Mouse (Mus musculus): ENCODE results near the gene Gm17571. TPM values are rescaled to one million over a fixed set of nuclear protein-coding genes. Genes with fewer than 3 reads are reported as not detected.

The Gm17571 gene
- polyA plus RNA-seq, 1 experiment = not detected

DNA sequence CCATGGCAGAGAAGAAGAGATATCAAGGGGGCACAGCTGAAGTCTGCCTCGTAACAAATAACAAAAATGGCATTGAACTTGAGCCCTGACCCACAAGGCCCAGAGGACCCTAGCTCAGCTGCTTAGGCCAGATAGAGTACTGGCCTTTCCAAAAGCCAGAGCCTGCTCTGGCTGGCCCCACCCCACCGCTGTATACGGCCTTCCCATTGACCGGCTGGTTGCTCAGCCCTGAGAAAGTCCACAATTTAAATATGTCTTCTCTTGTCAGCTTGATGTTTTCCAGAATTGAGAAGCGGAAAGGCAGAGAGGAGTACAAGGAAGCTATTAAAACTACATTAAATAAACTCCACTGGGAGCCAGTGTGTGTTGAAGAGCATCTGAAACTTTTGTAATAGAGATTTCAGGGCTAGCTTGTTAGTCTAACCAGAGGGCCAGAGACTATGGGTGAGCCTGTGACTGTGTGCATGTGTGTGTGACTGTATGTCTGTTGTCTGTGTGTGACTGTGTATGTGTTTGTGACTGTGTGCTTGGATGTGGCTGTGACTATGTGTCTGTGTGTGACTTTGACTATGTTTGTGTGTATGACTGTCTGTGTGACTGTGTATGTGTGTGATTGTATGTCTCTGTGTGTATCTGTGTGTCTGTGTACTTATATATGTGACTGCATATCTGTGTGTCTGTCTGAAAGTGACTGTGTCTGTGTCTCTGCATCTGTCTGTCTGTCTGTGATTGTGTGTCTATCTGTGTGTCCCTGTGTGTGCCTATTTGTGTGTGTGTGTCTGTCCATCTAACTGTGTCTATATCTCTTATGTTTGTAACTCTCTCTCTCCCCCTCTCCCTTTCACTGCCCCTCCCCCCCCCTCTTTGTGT lies 36.9 kb upstream of the Gm17571 start:
- Histone ChIP-seq H3K27ac (ENCODE audit: insufficient read depth, low read depth, low read length) (no peak overlapping the region), H3K4me1 (ENCODE audit: control insufficient read depth, insufficient read depth, low read length) (peaks cover 5% of the 10 kb centered on the region), H3K4me3 (ENCODE audit: insufficient read depth, low read depth, low read length) (no peak overlapping the region)
- no peak for TF ChIP-seq CTCF (IDR thresholded peaks at IDR 0.05; ENCODE audit: insufficient read depth, low read depth, low read length)
- TF ChIP-seq POLR2A (IDR thresholded peaks at IDR 0.05; ENCODE audit: insufficient read depth, low read depth, low read length) = no peak
- 79% methylated on average over 5 of the region's 5 CpGs for WGBS

DNA sequence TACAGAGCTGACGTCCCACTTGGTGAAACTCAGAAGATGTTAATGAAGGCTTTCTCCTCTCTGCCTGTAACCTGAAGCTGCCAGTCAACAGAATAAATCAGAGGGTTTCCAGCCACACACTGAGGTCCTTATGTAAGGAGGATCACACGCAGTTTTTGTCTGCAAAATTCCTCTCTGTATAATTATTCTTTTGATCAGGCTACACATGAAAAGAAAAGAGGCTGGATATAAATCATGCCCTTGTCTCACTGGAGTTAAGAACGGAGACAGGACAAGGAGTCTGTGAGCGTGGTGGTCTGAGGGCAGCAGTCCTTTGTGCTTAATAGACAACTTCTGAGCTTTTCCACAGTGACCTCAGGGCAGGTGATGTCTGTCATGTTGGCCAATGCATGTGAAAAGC lies 32.7 kb upstream of the Gm17571 start:
- 0 out of 2 replicates have a peak overlapping the region, but pooled peaks have one; percentile 26 for H3K27ac ChIP-seq (ENCODE audit: insufficient read depth, low read depth, low read length)
- H3K4me3 ChIP-seq (ENCODE audit: insufficient read depth, low read depth, low read length) = no peak overlapping the region
- H3K4me1 ChIP-seq (ENCODE audit: control insufficient read depth, insufficient read depth, low read length) = peaks cover 3% of the 10 kb centered on the region; the same call in 1 of the 2 replicates
- 31% methylated on average over 4 of the region's 4 CpGs for WGBS
- TF ChIP-seq POLR2A (IDR thresholded peaks at IDR 0.05; ENCODE audit: insufficient read depth, low read depth, low read length) (no peak), CTCF (IDR thresholded peaks at IDR 0.05; ENCODE audit: insufficient read depth, low read depth, low read length) (no peak)

DNA sequence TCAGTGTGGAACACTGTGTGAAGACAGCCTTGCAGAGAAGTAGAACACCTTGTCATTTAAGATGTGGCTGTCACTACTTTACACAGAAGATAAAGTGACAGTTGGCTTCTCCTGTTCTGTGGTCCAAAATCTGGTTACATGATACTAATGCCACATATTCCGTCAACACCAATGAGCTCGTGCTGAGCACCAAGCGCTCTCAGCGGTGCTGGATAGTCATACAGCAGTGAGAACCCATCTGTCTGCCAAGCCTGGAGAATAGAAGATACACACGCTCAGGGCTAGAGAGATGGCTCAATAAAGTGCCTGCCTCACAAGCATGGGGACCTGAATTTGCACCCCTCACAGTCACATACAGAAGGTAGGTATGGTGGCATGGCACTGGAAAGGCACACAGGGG lies 28.4 kb upstream of the Gm17571 start:
- Histone ChIP-seq H3K4me3 (ENCODE audit: insufficient read depth, low read depth, low read length) (no peak overlapping the region), H3K4me1 (ENCODE audit: control insufficient read depth, insufficient read depth, low read length) (no peaks in the 10 kb centered on the region), H3K27ac (ENCODE audit: insufficient read depth, low read depth, low read length) (no peak overlapping the region)
- TF ChIP-seq POLR2A (IDR thresholded peaks at IDR 0.05; ENCODE audit: insufficient read depth, low read depth, low read length) = no peak
- TF ChIP-seq CTCF (IDR thresholded peaks at IDR 0.05; ENCODE audit: insufficient read depth, low read depth, low read length) = no peak
- 89% methylated on average over 5 of the region's 5 CpGs for WGBS

DNA sequence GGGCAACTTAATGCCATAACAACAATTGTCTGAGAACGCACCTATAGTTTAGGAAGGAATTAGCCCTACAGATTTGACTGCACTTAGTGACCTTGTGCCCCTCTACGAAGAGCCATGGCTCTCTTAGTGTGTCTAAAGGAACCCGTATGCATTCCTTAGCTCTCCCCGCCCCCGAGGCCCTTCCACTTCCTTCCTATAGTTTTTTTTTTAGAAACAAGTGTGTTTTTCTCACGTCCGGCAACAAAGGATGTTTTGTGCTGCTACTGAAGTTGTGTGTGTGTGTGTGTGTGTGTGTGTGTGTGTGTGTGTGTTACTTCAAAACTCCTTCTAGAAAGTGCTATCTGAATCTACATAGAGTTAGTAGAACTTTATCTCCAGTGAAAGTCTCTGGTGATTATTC lies 23.5 kb upstream of the Gm17571 start:
- Histone ChIP-seq H3K4me3 (ENCODE audit: insufficient read depth, low read depth, low read length) (no peak overlapping the region), H3K27ac (ENCODE audit: insufficient read depth, low read depth, low read length) (no peak overlapping the region), H3K4me1 (ENCODE audit: control insufficient read depth, insufficient read depth, low read length) (0 out of 2 replicates have a peak, but pooled peaks cover 3% of the 10 kb centered on the region)
- WGBS = 71% methylated on average over 7 of the region's 7 CpGs
- no peak for TF ChIP-seq POLR2A (IDR thresholded peaks at IDR 0.05; ENCODE audit: insufficient read depth, low read depth, low read length)
- no peak for TF ChIP-seq CTCF (IDR thresholded peaks at IDR 0.05; ENCODE audit: insufficient read depth, low read depth, low read length)

DNA sequence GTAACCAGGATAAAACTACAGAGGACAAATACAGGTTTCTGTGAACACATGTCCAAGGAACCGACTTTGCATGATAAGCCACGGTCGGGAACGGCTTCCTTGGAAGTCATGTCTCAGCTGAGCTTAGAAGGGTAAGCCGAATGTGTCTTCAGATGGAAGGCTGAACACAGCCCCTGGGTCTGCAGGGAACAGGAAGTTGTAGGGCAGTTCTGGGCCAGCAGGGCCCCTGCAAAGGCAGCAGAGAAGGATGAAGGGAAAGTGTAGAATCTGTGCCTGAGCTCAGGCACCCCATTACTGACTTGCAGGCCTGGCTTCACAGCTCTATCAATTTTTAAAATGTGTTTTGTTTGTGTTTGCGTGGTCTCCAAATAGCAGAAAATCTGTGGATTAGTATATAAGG lies 22.2 kb upstream of the Gm17571 start:
- WGBS = 80% methylated on average over 6 of the region's 6 CpGs
- H3K27ac ChIP-seq (ENCODE audit: insufficient read depth, low read depth, low read length) = no peak overlapping the region
- TF ChIP-seq CTCF (IDR thresholded peaks at IDR 0.05; ENCODE audit: insufficient read depth, low read depth, low read length) = no peak
- TF ChIP-seq POLR2A (IDR thresholded peaks at IDR 0.05; ENCODE audit: insufficient read depth, low read depth, low read length) = no peak

DNA sequence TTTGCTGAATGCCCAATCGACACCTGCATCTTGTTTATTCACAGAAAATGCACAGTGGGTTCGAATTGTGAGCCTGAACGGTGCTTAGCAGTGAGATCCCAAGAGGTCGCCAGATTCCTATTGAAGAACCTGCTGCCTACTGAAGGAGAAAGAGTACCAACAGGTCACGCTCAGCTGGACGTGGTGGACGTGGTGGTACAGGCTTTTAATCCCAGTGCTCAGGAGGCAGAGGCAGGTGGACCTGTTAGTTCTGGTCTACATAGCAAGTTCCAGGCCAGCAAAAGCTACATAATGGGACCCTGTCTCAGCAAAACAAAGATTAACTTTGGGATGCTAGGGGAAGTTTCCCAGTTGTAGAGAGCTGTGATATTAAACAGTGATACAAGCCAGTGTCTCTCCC lies 21.2 kb upstream of the Gm17571 start:
- WGBS = 77% methylated on average over 7 of the region's 7 CpGs
- 0 out of 2 replicates have a peak, but pooled peaks cover 3% of the 10 kb centered on the region for H3K4me1 ChIP-seq (ENCODE audit: control insufficient read depth, insufficient read depth, low read length)
- no peak for TF ChIP-seq POLR2A (IDR thresholded peaks at IDR 0.05; ENCODE audit: insufficient read depth, low read depth, low read length)
- no peak for TF ChIP-seq CTCF (IDR thresholded peaks at IDR 0.05; ENCODE audit: insufficient read depth, low read depth, low read length)
- no peak overlapping the region for H3K4me3 ChIP-seq (ENCODE audit: insufficient read depth, low read depth, low read length)
- no peak overlapping the region for H3K27ac ChIP-seq (ENCODE audit: insufficient read depth, low read depth, low read length)

More for the DNA sequence above, 22.2 kb upstream of the Gm17571 start:
- no peak overlapping the region for H3K4me3 ChIP-seq (ENCODE audit: insufficient read depth, low read depth, low read length)
- H3K4me1 ChIP-seq (ENCODE audit: control insufficient read depth, insufficient read depth, low read length) = 0 out of 2 replicates have a peak, but pooled peaks cover 3% of the 10 kb centered on the region

DNA sequence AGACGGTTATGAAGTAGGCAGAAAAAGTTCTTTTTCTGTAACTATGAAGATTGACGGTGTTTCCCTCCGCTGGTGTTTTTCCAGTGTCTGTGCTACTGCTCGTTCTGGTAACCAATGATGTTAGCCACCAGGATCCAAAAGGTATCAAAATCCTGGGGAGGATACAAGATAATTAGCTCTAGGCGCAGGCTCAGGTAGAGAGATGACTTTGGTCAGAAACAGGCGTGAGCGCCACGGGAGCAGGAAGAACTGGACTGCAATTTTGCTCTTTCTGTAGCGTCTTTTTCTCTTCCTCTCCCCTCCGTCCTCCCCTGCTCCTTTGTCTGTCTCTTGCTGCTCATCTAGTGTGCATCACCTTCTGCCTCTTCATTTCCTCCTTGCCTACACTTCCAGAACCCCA lies 20.3 kb upstream of the Gm17571 start:
- Histone ChIP-seq H3K4me3 (ENCODE audit: insufficient read depth, low read depth, low read length) (no peak overlapping the region), H3K27ac (ENCODE audit: insufficient read depth, low read depth, low read length) (no peak overlapping the region), H3K4me1 (ENCODE audit: control insufficient read depth, insufficient read depth, low read length) (0 out of 2 replicates have a peak, but pooled peaks cover 3% of the 10 kb centered on the region)
- WGBS = 89% methylated on average over 10 of the region's 10 CpGs
- TF ChIP-seq POLR2A (IDR thresholded peaks at IDR 0.05; ENCODE audit: insufficient read depth, low read depth, low read length) = no peak
- no peak for TF ChIP-seq CTCF (IDR thresholded peaks at IDR 0.05; ENCODE audit: insufficient read depth, low read depth, low read length)

DNA sequence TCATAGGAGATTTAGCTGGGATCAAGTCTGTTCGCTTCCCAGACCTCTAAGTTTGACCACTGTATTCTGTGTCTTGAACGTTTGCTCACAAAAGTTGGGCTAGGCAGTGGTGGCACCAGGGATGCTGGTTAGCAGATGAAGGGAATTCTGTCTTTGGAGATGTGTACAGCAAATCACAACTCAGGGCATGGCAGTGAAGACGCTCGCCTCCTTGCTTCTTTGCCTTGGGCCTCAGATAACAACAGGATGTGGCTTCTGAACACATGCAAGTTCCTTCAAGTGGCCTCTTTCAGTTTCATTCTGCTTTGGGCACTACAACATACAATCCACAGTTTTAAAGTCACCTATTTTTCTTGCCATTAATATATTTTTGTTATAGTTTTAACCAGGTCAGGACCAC lies 19.8 kb upstream of the Gm17571 start:
- TF ChIP-seq POLR2A (IDR thresholded peaks at IDR 0.05; ENCODE audit: insufficient read depth, low read depth, low read length) = no peak
- TF ChIP-seq CTCF (IDR thresholded peaks at IDR 0.05; ENCODE audit: insufficient read depth, low read depth, low read length) = no peak
- 0 out of 2 replicates have a peak, but pooled peaks cover 3% of the 10 kb centered on the region for H3K4me1 ChIP-seq (ENCODE audit: control insufficient read depth, insufficient read depth, low read length)
- WGBS = 90% methylated on average over 4 of the region's 4 CpGs
- H3K4me3 ChIP-seq (ENCODE audit: insufficient read depth, low read depth, low read length) = no peak overlapping the region
- H3K27ac ChIP-seq (ENCODE audit: insufficient read depth, low read depth, low read length) = no peak overlapping the region

DNA sequence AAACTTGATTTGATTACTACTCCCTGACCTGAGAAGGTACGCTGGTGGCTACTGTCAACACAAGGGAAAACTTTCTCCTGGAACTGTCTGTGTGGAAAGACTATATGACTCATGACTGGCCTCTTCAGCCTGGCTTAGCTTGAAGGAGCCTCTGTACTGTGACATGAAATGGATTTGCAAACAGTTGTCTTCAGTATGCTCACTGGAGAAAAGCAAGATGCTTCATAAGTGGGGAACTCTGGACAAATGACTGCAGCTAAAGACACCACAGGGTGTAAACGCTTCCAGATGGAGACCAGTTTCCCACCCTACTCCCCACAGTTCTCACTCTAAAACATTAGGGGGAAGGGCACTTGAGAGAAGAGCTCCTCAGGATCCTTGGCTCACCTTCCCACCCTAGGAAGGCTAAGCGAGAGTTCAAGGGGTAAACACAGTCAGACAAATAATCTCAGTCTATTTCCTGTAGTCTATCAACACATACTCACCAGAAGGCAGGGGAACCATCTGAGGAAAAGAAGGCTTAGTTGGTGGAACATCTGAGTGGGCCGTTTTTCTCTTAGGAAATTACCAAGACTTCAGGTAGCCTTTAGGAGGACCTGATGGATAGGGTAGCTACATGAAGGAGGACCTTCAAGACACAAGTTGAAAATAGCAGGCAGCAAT lies 18.9 kb upstream of the Gm17571 start:
- Histone ChIP-seq H3K27ac (ENCODE audit: insufficient read depth, low read depth, low read length) (no peak overlapping the region), H3K4me3 (ENCODE audit: insufficient read depth, low read depth, low read length) (no peak overlapping the region), H3K4me1 (ENCODE audit: control insufficient read depth, insufficient read depth, low read length) (0 out of 2 replicates have a peak, but pooled peaks cover 3% of the 10 kb centered on the region)
- WGBS = 84% methylated on average over 4 of the region's 4 CpGs
- TF ChIP-seq POLR2A (IDR thresholded peaks at IDR 0.05; ENCODE audit: insufficient read depth, low read depth, low read length) (no peak), CTCF (IDR thresholded peaks at IDR 0.05; ENCODE audit: insufficient read depth, low read depth, low read length) (no peak)

All from olfactory bulb, adult 2 months (tissue).